Mouse (Mus musculus) liver, postnatal 0 days (tissue): ENCODE results near the gene Angptl7.

Experiments
- CTCF ChIP-seq: sonication (generic); IDR thresholded peaks from 2 replicates; pipeline ENCODE4 v1.5.1; 2016; ENCODE audit warnings: antibody characterized with exemption, low read depth
- EP300 ChIP-seq: IDR thresholded peaks from 2 replicates; pipeline ENCODE4 v1.6.1; 2016; ENCODE audit warnings: antibody characterized with exemption, low read depth, mild to moderate bottlenecking

GRCm38 (mm10) chr4:148495874-148496689 lies 4.2 kb downstream of the Angptl7 start:
- TF ChIP-seq EP300: no peak
- no peak for TF ChIP-seq CTCF
